Mouse (Mus musculus): ENCODE results near the gene Gpx3. TPM values are rescaled to one million over a fixed set of nuclear protein-coding genes. Genes with fewer than 3 reads are reported as not detected.
A peak's percentile ranks its signal among the peaks of the same experiment; 100 is the strongest.
"Not testable (repeated sequence)": the region's sequence is repeated elsewhere in the genome, so short reads cannot be mapped to it uniquely, and the experiment has no call there.

Gpx3 gene
- polyA plus RNA-seq, 1 experiment = 133 TPM

GRCm38 (mm10) chr11:54954716-54955115 lies 52.5 kb downstream of the Gpx3 start:
- peaks cover 42% of the 10 kb centered on the region for H3K4me1 ChIP-seq (replicated peaks; ENCODE audit: control insufficient read depth, insufficient read depth, low read length)
- no peak overlapping the region for H3K27ac ChIP-seq (ENCODE audit: control insufficient read depth, insufficient read depth, low read length)
- H3K36me3 ChIP-seq (ENCODE audit: control insufficient read depth, insufficient read depth, low read length) = no peaks in the 10 kb centered on the region
- H3K27me3 ChIP-seq (ENCODE audit: control insufficient read depth, insufficient read depth, low read length) = no peaks in the 10 kb centered on the region
- H3K4me3 ChIP-seq (ENCODE audit: control insufficient read depth, insufficient read depth, low read length) = no peak overlapping the region
- DNase-seq = no peak
- TF ChIP-seq POLR2A (IDR thresholded peaks at IDR 0.05; ENCODE audit: control insufficient read depth, extremely low read depth, insufficient read depth, low read length, poor library complexity) = no peak
- no peak for TF ChIP-seq CTCF (IDR thresholded peaks at IDR 0.05; ENCODE audit: borderline replicate concordance, control insufficient read depth, extremely low read depth, insufficient read depth, low read length, poor library complexity)
- WGBS = 94% methylated on average over 8 of the region's 8 CpGs

- DNase-seq; H3K27me3 ChIP-seq (ENCODE audit: control insufficient read depth, insufficient read depth, low read length); H3K27ac ChIP-seq (ENCODE audit: control insufficient read depth, insufficient read depth, low read length); H3K36me3 ChIP-seq (ENCODE audit: control insufficient read depth, insufficient read depth, low read length): not testable (repeated sequence)
- H3K4me1 ChIP-seq (replicated peaks; ENCODE audit: control insufficient read depth, insufficient read depth, low read length) = peaks cover 47% of the 10 kb centered on the region
- 32% methylated on average over 10 of the region's 10 CpGs for WGBS
- peak overlapping the region; percentile 90 for H3K4me3 ChIP-seq (ENCODE audit: control insufficient read depth, insufficient read depth, low read length)
Measured at GRCm38 (mm10) chr11:54955400-54955734, 53.1 kb downstream of the Gpx3 start.

- peak; percentile 99 for DNase-seq
- Histone ChIP-seq H3K27me3 (ENCODE audit: control insufficient read depth, insufficient read depth, low read length) (no peaks in the 10 kb centered on the region), H3K4me1 (replicated peaks; ENCODE audit: control insufficient read depth, insufficient read depth, low read length) (peaks cover 47% of the 10 kb centered on the region), H3K36me3 (ENCODE audit: control insufficient read depth, insufficient read depth, low read length) (no peaks in the 10 kb centered on the region), H3K27ac (ENCODE audit: control insufficient read depth, insufficient read depth, low read length) (peak overlapping the region; percentile 84), H3K4me3 (ENCODE audit: control insufficient read depth, insufficient read depth, low read length) (peak overlapping the region; percentile 90)
- WGBS = 1% methylated on average over 59 of the region's 59 CpGs
- TF ChIP-seq CTCF (IDR thresholded peaks at IDR 0.05; ENCODE audit: borderline replicate concordance, control insufficient read depth, extremely low read depth, insufficient read depth, low read length, poor library complexity) = peak; percentile 56; the same call in 1 of the 2 replicates
- TF ChIP-seq POLR2A (IDR thresholded peaks at IDR 0.05; ENCODE audit: control insufficient read depth, extremely low read depth, insufficient read depth, low read length, poor library complexity) = peak; percentile 94
Measured at GRCm38 (mm10) chr11:54955735-54956480, 53.7 kb downstream of the Gpx3 start.

GRCm38 (mm10) chr11:54956912-54957311 lies 54.7 kb downstream of the Gpx3 start:
- Histone ChIP-seq H3K4me1 (replicated peaks; ENCODE audit: control insufficient read depth, insufficient read depth, low read length) (peaks cover 56% of the 10 kb centered on the region), H3K4me3 (ENCODE audit: control insufficient read depth, insufficient read depth, low read length) (no peak overlapping the region), H3K27ac (ENCODE audit: control insufficient read depth, insufficient read depth, low read length) (peak overlapping the region; percentile 84), H3K36me3 (ENCODE audit: control insufficient read depth, insufficient read depth, low read length) (no peaks in the 10 kb centered on the region), H3K27me3 (ENCODE audit: control insufficient read depth, insufficient read depth, low read length) (no peaks in the 10 kb centered on the region)
- 30% methylated on average over 7 of the region's 7 CpGs for WGBS
- TF ChIP-seq CTCF (IDR thresholded peaks at IDR 0.05; ENCODE audit: borderline replicate concordance, control insufficient read depth, extremely low read depth, insufficient read depth, low read length, poor library complexity) = no peak
- TF ChIP-seq POLR2A (IDR thresholded peaks at IDR 0.05; ENCODE audit: control insufficient read depth, extremely low read depth, insufficient read depth, low read length, poor library complexity) = peak; percentile 43; the same call in 1 of the 2 replicates
- peak; percentile 53 for DNase-seq

GRCm38 (mm10) chr11:54957708-54958107 lies 55.5 kb downstream of the Gpx3 start:
- not testable (repeated sequence) for H3K27me3 ChIP-seq (ENCODE audit: control insufficient read depth, insufficient read depth, low read length); DNase-seq; H3K4me3 ChIP-seq (ENCODE audit: control insufficient read depth, insufficient read depth, low read length); H3K36me3 ChIP-seq (ENCODE audit: control insufficient read depth, insufficient read depth, low read length)
- 97% methylated on average over 3 of the region's 3 CpGs for WGBS
- H3K27ac ChIP-seq (ENCODE audit: control insufficient read depth, insufficient read depth, low read length) = peak overlapping the region; percentile 98
- peaks cover 56% of the 10 kb centered on the region for H3K4me1 ChIP-seq (replicated peaks; ENCODE audit: control insufficient read depth, insufficient read depth, low read length)

- WGBS = 6% methylated on average over 3 of the region's 3 CpGs
Measured at GRCm38 (mm10) chr11:54958571-54959073, 56.4 kb downstream of the Gpx3 start.

More at GRCm38 (mm10) chr11:54958571-54959073, 56.4 kb downstream of the Gpx3 start:
- DNase-seq = peak; percentile 58
- peak overlapping the region; percentile 98 for H3K27ac ChIP-seq (ENCODE audit: control insufficient read depth, insufficient read depth, low read length)
- H3K4me1 ChIP-seq (replicated peaks; ENCODE audit: control insufficient read depth, insufficient read depth, low read length) = peaks cover 64% of the 10 kb centered on the region
- no peak overlapping the region for H3K4me3 ChIP-seq (ENCODE audit: control insufficient read depth, insufficient read depth, low read length)
- TF ChIP-seq POLR2A (IDR thresholded peaks at IDR 0.05; ENCODE audit: control insufficient read depth, extremely low read depth, insufficient read depth, low read length, poor library complexity) (no peak), CTCF (IDR thresholded peaks at IDR 0.05; ENCODE audit: borderline replicate concordance, control insufficient read depth, extremely low read depth, insufficient read depth, low read length, poor library complexity) (no peak)
- no peaks in the 10 kb centered on the region for H3K27me3 ChIP-seq (ENCODE audit: control insufficient read depth, insufficient read depth, low read length)
- H3K36me3 ChIP-seq (ENCODE audit: control insufficient read depth, insufficient read depth, low read length) = no peaks in the 10 kb centered on the region

Other genes with a start within 250 kb of the Gpx3 start
- 122 and 127 TPM in 2 replicates for gene Cdc42se2, start 114.8 kb upstream of the Gpx3 start, polyA plus RNA-seq (2012; rRNA removed)
- 2.9 and 3.5 TPM in 2 replicates for gene Lyrm7, start 41.5 kb upstream of the Gpx3 start, polyA plus RNA-seq (2012; rRNA removed)
- 322 and 336 TPM in 2 replicates for gene Hint1, start 36.1 kb upstream of the Gpx3 start, polyA plus RNA-seq (2012; rRNA removed)
- gene Tnip1, start 60.5 kb downstream of the Gpx3 start, polyA plus RNA-seq (2012; rRNA removed) = 114 and 121 TPM in 2 replicates
- 121 and 130 TPM in 2 replicates for gene Anxa6, start 131.0 kb downstream of the Gpx3 start, polyA plus RNA-seq (2012; rRNA removed)
- 13.9 and 16.5 TPM in 2 replicates for gene Ccdc69, start 175.7 kb downstream of the Gpx3 start, polyA plus RNA-seq (2012; rRNA removed)
- 37.2 and 39.9 TPM in 2 replicates for gene Gm2a, start 195.7 kb downstream of the Gpx3 start, polyA plus RNA-seq (2012; rRNA removed)
- gene Slc36a3, start 249.3 kb downstream of the Gpx3 start, polyA plus RNA-seq (2012; rRNA removed) = 0.48 and 0.74 TPM in 2 replicates

Measured in thymus, adult 2 months (tissue).